Mouse (Mus musculus): Measurements from ENCODE around the gene Pi4ka.
A peak's percentile ranks its signal among the peaks of the same experiment; 100 is the strongest.

The Pi4ka gene

DNA sequence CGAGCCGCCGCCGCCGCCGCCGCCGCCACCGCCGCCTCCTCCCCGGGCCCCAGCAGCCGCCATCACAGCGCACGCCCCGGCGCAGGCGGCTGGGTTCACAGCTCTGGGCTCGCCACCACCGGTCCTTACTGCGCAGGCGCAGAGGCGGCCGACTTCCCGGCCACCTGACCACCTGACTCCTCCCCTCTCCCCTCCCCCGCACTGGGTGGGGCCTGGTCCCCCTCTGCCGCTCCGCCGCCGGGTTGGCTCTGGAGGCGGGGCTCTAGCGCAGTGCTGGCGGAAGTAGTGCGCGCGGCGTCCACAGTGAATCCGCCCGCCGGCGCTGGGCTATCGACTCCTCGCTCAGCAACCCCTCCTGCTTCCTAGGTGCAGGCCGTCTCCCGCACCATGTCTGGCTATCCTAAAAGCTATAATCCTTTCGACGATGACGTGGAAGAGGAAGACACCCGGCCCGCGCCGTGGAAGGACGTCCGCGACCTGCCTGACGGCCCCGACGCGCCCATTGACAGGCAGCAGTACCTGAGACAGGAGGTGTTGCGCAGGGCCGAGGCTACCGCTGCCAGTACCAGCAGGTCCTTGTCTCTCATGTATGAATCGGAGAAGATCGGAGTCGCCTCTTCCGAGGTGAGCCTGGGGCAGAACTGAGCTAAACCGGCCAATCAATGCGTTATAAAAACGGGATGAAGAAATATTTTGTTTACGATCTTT is at the start of gene Pi4ka, which contains the start of gene Snap29:
Pi4ka (minus strand) TSS at position 579 of the 708 bp plus-strand sequence.
Snap29 (plus strand) TSS at position 251 of the 708 bp plus-strand sequence.
- DNase-seq (ENCODE audit: low spot score in 2 of 2): peak; percentile 100

DNA sequence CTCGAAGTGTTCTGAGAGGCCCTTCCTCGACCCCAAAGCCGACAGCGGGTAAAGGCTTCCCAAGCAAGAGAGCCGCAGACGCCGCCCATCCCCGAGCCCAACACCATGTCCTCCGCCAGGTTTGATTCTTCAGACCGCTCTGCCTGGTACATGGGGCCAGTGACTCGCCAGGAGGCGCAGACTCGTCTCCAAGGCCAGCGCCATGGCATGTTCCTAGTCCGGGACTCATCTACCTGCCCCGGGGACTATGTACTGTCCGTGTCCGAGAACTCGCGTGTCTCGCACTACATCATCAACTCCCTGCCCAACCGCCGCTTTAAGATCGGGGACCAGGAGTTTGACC is 46.2 kb upstream of the Pi4ka start:
- peak in 1 of 2 experiments; percentile 50 for DNase-seq (ENCODE audit: low spot score in 2 of 2)

DNA sequence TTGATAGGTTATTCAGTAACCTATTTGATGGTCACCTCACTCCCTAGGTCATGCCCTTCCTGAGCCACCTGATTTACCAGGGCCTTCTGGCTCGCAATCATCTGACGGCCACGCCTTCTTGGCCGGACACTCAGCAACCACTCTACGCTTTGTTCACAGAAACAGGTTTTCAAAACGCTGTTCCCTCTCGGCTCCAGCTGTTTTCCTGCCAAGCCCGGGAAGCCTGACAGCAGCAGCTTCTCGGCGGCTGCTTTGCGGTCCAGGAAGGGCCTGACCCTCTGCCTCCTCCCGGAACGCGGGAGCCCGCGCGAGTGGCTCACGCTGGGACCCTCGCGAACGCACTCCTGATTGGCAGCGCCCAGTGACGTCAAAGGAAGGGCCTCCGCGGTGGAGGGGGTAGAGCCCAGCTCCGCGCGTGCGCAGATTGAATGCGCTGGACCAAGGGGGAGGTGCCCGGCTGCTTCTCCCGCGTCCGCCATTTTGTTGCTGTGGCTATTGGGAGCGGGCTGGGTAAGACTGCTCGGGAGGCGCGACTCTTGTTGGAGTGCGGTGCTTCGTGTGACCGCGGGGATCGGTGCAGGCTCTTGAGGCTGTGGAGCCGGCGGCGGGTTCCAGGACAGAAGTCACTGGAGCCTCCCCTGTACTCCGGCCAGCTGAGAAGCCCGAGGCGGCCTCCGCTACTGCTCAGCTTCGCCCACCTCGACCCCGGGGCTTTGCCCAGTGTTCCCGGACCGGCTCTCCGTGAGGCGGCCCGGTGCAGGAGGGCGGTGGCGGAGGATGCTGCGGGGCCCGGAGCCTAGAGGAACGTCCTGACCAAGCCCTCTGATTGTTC is 45.6 kb upstream of the Pi4ka start, which contains the start of gene Crkl:
Crkl (plus strand) TSS at position 447 of the 832 bp plus-strand sequence.
- peak; percentile 97 to 99 for DNase-seq (ENCODE audit: low spot score in 2 of 2)

DNA sequence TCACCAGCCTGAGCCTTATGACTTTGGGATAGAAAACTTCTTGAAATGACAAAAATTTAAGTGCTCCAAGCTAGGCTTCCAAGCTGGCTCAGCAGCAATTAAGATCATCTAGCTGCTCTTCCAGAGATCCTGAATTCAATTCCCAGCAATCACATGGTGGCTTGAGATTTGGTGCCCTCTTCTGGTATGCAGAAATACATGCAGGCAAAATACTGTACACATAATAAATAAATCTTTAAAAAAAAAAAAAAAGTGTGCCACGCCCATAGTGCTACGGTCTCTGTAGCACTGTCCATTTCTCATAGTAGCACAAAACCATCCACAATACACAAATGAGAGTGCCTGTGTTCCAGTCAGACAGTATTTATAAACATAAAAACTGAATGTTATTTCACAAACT is 26.5 kb upstream of the Pi4ka start:
- DNase-seq (ENCODE audit: low spot score in 2 of 2): no peak

DNA sequence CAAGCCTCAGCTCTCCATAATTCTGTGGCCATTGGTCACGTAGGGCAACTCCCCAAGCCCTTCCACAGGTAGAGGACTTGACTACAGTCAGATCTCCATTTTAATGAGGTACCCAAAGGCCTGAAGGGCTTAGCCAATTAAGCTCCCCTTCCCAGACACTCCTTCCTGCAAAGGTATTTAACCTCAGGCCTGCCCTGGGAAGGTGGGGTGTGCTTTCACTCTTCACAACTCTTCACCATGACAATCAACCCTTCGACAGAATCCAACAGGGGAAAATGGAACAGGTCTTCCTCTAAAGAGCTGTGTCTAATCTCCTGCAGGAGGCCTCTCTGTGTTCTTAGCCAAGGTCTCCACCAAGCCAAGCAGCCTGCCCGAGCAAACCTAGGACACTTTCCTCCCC is 16.9 kb upstream of the Pi4ka start:
- no peak for DNase-seq (ENCODE audit: low spot score in 2 of 2)

DNA sequence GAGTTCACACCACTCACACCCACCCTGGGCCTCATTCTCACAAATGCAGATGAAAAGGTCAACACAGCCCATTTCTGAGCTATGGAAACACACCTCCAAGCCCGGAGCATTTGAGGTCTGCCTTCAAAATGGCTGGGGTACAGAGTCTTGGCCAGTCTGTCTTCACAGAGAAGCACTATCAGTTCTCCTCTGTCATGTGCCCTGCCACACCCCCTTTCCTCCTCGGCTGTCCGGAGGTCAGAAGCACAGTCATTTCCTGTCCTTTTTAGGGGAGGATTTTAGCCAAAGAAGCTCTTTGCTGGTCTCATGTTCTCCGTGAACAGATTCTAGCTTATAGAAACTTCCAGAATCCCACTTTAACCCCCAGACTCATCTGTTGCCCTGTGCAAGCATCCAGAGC is 4.1 kb upstream of the Pi4ka start:
- no peak for DNase-seq (ENCODE audit: low spot score in 2 of 2)

DNA sequence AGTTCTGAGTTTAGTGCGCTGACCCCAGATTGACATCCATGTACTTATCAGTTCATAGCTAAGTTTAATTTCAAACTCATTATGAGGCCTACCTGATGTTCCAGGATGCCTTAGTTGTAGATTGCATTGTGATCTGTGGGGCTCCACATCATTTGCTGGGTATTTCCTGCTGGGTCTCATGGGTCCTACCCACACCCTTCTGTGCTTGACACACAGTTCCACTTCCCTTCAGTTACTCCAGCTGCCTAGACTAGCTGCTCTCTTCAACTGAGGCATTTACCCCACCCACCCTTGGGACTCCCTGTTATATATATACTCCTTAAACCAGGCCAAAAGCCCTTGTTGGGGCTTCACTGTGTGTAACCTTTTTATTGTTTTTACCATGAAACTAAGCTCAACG is 2.9 kb upstream of the Pi4ka start:
- DNase-seq (ENCODE audit: low spot score in 2 of 2): peak in 1 of 2 experiments; percentile 38

DNA sequence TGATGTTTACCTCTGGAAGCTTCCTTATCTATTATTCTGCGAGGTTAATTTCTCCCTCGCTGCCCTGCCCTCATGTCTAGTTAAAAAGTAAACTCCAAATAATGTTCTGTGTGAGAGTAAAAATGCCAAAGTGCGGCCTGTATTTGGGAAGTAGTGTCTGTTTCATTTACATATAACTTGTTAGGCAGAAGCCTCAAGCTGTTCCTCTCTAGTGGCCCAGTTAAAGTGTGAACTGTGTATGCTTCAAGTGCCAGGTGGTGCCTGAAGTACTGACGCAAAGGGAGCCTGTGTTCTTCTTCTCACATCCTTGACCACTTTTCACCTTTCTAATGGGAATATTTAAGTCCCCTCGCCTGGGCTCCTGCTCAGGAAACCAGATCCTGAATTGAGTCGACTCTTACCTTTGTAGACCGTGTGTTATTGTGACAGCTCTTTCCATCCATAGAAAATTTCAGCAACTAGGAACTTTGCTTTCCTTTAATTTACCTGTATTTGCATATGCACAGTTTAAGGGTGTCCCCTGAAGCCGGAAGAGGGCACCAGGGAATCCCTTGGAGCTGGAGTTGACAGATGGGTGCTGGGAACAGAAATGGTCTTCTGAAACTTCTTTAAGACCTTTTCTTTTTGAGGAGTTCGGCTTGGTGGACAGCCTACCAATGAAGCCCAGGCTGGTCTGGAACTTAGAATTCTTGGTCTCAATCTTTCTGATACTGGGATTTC is 558 bp upstream of the Pi4ka start:
- peak in 1 of 2 experiments; percentile 18 for DNase-seq (ENCODE audit: low spot score in 2 of 2)

DNA sequence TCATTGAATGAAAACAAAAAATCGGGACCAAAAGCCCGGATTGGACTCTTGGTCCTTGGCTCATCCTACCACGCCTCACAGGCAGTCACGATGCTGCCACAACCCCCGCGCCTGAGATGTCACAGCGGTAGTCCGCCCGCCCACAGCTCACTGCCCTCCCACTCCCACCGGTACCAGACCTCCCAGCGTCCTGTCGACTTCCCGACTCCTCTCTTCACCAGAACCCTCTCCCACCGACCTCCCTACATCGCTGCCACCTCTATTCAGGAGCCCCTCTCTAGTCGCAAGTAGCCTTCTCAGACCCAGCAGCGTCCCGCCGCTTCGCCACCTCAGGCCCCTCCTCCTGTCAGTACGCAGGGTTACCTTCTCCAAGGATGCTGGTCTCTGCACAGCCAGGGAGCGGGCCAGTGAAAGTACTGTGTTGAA is 830 bp downstream of the Pi4ka start:
- DNase-seq (ENCODE audit: low spot score in 2 of 2): no peak

DNA sequence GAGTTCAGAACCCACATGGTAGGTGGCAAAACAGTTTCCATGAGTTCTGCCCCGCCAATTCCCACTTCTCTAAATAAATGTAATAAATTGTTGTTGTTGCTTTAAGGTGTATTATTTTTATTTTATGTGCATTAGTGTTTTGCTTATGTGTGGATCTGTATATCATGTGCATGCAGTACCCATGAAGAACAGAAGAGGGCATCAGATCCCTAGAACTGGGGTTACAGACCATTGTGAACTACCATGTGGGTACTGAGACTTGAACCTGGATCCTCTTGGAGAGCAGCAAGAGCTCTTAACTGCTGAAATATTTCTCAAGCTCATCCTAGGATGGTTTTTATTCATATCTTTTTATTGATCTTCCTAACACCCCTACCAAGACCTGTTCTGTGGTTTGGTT is 3.3 kb downstream of the Pi4ka start:
- peak; percentile 57 to 75 for DNase-seq (ENCODE audit: low spot score in 2 of 2)

DNA sequence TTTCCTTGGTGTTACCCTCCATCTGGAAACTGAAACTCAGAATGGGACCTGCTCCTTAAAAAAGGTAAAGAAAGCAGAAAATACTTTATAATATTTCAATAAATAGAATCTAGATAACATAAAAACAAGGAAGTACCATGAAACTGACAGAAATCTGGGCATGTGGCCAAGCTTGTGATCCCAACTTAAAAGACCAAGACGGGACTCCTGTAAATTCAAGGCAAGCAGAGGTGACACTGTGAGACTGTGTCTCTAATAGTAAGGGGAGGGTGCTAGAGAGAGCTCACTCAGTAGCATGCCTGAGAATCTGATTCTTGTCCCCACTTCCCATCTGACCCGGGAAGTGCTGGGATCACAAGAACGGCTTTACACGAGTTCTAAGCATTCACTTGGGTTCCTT is 13.3 kb downstream of the Pi4ka start:
- no peak for DNase-seq (ENCODE audit: low spot score in 2 of 2)

DNA sequence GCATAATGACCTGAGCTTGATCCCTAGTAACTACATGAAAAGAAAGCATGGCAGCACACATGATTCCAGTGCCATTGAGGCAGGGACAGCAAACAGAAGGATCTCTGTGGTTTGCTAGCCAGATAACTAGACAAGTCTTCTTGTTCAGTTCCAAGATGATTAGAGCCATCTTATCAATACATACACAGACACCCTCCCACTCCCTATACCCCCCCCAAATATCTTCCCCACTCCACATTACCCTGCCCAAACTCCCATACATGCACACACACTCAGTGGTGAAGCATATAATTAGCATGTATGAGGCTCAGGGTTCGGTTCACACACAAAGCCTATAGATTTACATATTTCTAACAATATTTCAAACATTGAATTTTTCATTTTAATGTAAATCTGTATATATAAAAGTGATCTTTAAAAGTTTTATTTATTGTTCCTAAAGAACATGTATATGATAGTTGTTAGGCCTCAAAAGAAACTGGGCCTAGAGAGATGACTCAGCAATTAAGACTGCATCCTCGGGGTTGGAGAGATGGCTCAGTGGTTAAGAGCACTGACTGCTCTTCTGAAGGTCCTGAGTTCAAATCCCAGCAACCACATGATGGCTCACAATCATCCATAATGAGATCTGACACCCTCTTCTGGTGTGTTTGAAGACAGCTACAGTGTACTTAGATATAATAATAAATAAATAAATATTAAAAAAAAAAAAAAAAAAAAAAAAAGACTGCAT is 22.4 kb downstream of the Pi4ka start:
- DNase-seq (ENCODE audit: low spot score in 2 of 2): no peak

DNA sequence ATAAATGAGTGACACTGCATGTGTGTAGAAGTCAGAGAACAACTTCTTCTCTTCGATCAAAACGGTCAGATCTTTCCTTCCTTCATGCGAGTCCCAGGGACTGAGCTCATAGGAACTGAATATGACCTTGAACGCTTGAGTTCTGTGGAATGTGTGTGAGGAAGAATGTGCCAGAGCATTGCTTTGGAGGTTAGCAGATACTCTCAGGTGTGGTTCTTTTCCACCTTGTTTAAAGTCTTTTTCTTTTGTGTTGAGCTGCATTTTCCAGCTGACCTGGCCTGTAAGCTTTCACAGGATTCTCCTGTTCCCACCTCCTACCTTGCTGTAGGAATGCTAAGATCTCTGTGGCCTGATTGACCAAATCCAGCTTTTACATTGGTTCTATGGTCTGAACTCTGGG is 23.8 kb downstream of the Pi4ka start:
- no peak for DNase-seq (ENCODE audit: low spot score in 2 of 2)

DNA sequence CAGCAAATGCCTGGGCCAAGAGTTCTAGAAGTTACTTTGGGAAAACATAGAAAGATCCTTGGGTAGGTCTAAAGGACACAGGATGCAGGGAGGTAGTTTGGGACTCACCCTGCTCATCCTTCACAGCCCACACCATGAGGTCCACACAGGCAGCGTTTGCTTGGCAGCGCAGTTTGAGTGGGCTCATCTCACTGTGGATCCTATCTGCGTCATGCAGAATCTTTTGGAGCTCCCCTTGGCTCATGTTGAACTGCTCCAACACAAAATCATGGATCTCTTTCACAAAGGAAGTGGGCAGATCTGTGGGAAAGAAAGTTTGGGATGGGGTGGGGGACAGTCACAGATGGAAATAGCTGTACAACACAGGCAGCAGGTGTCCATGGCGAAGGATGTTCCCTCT is 47.3 kb downstream of the Pi4ka start:
- DNase-seq (ENCODE audit: low spot score in 2 of 2): no peak

DNA sequence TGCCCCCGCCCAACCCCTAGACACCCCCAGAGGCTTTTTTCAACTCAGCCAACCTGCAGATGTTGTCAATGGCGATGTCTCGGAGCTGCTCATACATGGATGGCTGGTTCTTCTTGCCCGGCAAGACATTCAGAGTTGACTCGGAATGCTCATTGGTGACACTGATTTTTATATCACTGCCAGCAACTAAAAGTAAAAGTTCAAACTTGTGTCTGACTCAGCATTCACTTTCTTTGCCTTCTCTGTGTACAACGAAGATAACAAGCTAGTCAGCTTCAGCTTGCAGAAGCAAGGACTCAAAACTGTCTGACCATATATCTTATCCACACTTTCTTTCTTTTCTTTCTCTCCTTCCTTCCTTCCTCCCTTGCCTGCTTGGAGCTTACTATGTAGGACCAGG is 50.1 kb downstream of the Pi4ka start:
- no peak for DNase-seq (ENCODE audit: low spot score in 2 of 2)

DNA sequence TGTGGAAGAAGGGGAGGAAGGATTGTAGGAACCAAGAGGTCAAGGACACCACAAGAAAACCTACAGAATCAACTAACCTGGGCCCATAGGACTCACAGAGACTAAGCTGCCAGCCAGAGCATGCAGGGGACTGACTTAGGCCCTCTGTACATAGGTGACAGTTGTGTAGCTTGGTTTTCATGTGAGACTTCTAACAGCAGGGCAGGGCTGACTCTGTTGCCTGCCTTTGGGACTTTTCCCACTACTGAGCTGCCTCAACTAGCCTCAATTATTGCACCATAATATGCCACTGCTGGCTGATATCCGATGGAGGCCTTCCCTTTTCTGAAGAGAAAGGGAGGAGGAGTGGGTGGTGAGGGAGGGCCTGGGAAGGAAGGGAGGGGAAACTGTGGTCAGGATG is 59.3 kb downstream of the Pi4ka start:
- no peak for DNase-seq (ENCODE audit: low spot score in 2 of 2)

DNA sequence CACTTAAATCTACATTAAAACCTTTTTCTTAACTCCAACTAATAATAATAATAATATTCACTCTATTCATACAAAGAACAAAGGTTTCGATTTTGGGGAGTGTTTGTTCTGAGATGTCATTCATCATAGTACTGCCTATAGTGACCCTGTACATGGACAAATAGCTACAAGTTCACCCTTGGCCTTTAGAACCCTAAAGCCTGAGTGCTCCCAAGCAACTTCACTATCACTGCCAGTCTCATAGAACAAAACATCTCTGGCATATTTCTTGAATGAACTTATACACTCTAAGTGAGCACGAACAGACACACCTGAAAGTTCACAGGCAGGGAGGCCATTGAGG is 60.3 kb downstream of the Pi4ka start:
- no peak for DNase-seq (ENCODE audit: low spot score in 2 of 2)

DNA sequence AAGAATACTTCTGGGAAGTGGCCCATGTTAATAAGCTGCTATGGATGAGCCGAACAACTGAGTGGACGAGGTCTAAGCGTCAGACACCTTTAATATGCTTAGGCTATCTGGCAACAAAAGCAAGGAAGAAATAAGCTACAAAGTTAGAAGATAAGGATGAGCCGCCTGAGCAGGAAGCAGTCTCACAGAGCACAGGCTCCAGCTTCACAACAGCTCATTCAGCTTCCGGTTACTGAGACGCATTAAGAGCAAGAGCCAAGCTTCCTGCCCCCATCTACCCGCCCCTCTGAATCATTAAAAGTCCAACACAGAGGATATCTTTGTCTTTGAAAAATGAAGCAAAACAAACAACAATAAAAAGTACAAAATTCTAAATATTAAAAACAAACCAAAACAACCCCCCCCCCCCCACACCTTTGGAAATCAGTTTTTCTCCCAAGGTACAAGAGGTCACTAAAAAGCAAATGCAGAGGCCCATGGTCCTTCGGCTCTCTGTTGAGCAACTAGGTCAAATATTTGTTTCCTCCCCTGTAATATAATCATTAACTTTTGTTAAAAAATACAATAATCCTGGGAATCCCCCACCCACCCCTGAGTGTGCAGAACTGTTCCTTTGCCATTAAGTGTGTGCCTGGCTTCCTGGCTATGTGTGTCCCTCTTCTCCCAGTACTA is 60.8 kb downstream of the Pi4ka start:
- no peak for DNase-seq (ENCODE audit: low spot score in 2 of 2)

DNA sequence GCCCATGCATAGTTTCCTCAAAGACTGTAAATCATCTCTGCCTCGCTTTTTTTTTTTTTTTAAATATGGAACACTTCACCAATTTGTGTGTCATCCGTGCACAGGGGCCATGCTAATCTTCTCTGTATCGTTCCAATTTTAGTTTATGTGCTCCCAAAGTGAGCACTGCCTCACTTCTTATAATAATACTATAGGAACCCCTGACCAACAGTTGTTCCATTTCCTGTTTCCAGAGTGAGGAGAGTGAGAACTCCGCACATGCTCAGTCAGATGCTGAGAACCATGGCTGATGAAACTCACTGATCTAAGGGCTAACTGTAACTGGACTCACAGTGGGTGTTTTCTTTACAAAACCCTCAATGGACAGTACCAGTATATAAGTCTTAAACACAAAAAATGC is 64.3 kb downstream of the Pi4ka start:
- DNase-seq (ENCODE audit: low spot score in 2 of 2): no peak

DNA sequence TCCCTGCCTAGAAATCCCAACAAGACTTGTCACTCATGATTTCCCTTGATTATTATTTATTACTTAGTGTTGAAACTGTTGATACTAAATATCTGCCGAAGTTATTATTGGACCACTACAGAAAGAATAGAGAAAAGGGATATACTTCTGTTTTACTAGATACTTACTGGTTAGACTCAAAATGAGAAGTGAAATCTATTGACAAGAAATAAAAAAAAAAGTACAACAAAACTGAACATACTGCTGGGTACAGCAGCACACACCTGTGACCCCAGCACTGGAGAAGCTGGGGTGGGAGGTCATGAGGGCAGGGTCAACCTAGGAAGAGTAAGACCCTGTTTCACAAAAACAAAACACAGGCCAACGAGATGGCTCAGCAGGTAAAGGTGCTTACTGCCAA is 65.4 kb downstream of the Pi4ka start:
- no peak for DNase-seq (ENCODE audit: low spot score in 2 of 2)

DNA sequence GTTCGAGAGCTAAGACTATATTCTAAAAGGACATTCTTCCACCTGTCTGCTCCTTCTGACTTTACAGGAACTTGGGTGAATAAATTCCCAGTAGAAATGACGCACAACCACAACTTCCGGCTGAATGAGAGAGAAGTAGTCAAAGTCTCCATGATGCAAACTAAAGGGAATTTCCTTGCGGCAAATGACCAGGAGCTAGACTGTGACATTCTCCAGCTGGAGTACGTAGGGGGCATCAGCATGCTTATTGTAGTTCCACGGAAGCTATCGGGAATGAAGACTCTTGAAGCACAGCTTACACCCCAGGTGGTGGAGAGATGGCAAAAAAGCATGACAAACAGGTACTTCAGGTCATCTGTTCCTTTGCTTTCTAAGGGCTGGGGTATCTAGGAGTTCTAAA is 66.4 kb downstream of the Pi4ka start:
- no peak for DNase-seq (ENCODE audit: low spot score in 2 of 2)
